Mouse (Mus musculus): ENCODE data around the gene Ppm1n. TPM values are rescaled to one million over a fixed set of nuclear protein-coding genes. Genes with fewer than 3 reads are reported as not detected.

The Ppm1n gene
- polyA plus RNA-seq, 1 experiment from 2014 or later = not detected

DNA sequence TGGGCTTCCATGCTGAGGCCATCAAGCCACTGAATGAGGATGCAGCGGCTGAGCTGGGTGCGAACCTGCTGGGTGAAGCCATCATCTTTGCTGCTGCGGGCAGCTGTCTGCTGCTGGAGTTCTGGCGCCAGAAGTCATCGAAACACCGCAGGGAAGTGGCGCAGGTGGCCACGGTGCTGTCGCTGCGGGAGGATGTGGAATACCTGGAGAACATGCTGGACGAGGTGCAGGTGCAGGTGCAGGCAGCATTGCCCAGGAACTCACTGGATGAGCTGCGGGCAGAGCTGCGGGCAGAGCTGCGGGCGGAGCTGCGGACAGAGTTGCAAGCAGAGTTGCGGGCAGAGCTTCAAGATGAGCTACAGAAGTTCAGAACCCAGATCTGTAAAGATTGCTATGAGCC lies 24.5 kb downstream of the Ppm1n start:
- no peaks in the 10 kb centered on the region for H3K9me3 ChIP-seq (ENCODE audit: control insufficient read depth, low read length)
- no peaks in the 10 kb centered on the region for H3K4me1 ChIP-seq (replicated peaks; ENCODE audit: control insufficient read depth, insufficient read depth, low read length)
- H3K36me3 ChIP-seq (ENCODE audit: control insufficient read depth, insufficient read depth, low read length) = no peaks in the 10 kb centered on the region
- H3K4me2 ChIP-seq (replicated peaks; ENCODE audit: low read depth, low read length) = no peak overlapping the region
- DNase-seq (ENCODE audit: low spot score) (no peak), ATAC-seq (ENCODE audit: low FRiP score) (no peak)
- 86% methylated on average over 17 of the region's 17 CpGs for WGBS
- no peak overlapping the region for H3K27ac ChIP-seq (ENCODE audit: low read depth, low read length)
- no peak overlapping the region for H3K9ac ChIP-seq (ENCODE audit: low read depth, low read length)
- H3K4me3 ChIP-seq (ENCODE audit: low read depth, low read length) = no peak overlapping the region
- no peaks in the 10 kb centered on the region; the same call in 1 of the 2 replicates for H3K27me3 ChIP-seq (ENCODE audit: control insufficient read depth, insufficient read depth, low read length)

- Histone ChIP-seq H3K9me3 (ENCODE audit: control insufficient read depth, low read length) (no peaks in the 10 kb centered on the region), H3K4me3 (ENCODE audit: low read depth, low read length) (no peak overlapping the region), H3K9ac (ENCODE audit: low read depth, low read length) (no peak overlapping the region), H3K4me1 (replicated peaks; ENCODE audit: control insufficient read depth, insufficient read depth, low read length) (no peaks in the 10 kb centered on the region), H3K36me3 (ENCODE audit: control insufficient read depth, insufficient read depth, low read length) (no peaks in the 10 kb centered on the region), H3K4me2 (replicated peaks; ENCODE audit: low read depth, low read length) (no peak overlapping the region), H3K27ac (ENCODE audit: low read depth, low read length) (no peak overlapping the region), H3K27me3 (ENCODE audit: control insufficient read depth, insufficient read depth, low read length) (no peaks in the 10 kb centered on the region; the same call in 1 of the 2 replicates)
- WGBS = 69% methylated on average over 5 of the region's 5 CpGs
- ATAC-seq (ENCODE audit: low FRiP score) = no peak
- DNase-seq (ENCODE audit: low spot score) = no peak
These were observed 26.4 kb downstream of the Ppm1n start for GRCm38 (mm10) chr7:19253437-19253836.

DNA sequence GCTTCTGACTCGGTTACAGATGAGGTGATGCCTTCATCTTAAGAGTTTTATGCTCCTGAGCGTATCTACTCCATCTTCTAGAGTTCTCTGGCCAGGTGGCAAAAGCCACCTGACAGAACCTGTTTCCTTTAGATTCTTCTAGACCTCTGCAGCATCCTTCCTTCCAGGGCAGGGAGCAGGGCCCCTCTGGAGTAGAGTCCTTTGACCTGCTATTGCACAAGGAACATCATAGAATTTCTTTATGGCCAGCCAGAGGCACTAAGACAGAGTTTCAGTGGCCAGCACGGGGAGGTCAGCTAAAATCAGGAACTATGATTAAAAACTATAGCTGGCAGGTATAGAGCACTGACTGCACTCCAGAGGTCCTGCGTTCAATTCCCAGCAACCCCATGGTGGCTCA lies 27.8 kb downstream of the Ppm1n start:
- 81% methylated on average over 4 of the region's 4 CpGs for WGBS
- Histone ChIP-seq H3K4me1 (replicated peaks; ENCODE audit: control insufficient read depth, insufficient read depth, low read length) (no peaks in the 10 kb centered on the region), H3K27ac (ENCODE audit: low read depth, low read length) (no peak overlapping the region), H3K9me3 (ENCODE audit: control insufficient read depth, low read length) (no peaks in the 10 kb centered on the region), H3K36me3 (ENCODE audit: control insufficient read depth, insufficient read depth, low read length) (peaks cover 5% of the 10 kb centered on the region; the same call in 1 of the 2 replicates), H3K4me3 (ENCODE audit: low read depth, low read length) (no peak overlapping the region), H3K9ac (ENCODE audit: low read depth, low read length) (no peak overlapping the region), H3K4me2 (replicated peaks; ENCODE audit: low read depth, low read length) (no peak overlapping the region), H3K27me3 (ENCODE audit: control insufficient read depth, insufficient read depth, low read length) (no peaks in the 10 kb centered on the region; the same call in 1 of the 2 replicates)
- DNase-seq (ENCODE audit: low spot score) = no peak
- ATAC-seq (ENCODE audit: low FRiP score) = no peak

DNA sequence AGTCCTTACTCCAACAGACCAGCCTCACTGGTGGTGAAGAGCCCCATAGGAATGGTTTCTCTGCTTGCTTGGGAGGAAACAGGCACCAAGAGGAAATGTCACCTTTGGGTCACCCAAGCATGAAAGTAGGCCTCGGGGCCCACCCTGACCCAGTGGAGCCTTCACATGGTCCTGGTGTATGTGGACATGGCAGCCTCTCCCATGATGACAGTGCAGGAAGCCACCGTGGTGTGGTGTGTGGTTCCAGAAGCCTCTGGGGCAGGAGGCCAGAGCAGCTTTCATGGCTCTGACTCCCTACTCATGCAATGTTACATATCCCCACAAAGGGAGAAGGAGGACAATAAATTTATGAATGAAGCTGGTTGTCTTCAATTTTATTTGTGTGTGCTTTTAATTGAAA lies 32.4 kb downstream of the Ppm1n start:
- peaks cover 13% of the 10 kb centered on the region for H3K36me3 ChIP-seq (ENCODE audit: control insufficient read depth, insufficient read depth, low read length)
- no peaks in the 10 kb centered on the region for H3K27me3 ChIP-seq (ENCODE audit: control insufficient read depth, insufficient read depth, low read length)
- DNase-seq (ENCODE audit: low spot score) (no peak), ATAC-seq (ENCODE audit: low FRiP score) (no peak)
- H3K4me2 ChIP-seq (replicated peaks; ENCODE audit: low read depth, low read length) = no peak overlapping the region
- no peaks in the 10 kb centered on the region for H3K4me1 ChIP-seq (replicated peaks; ENCODE audit: control insufficient read depth, insufficient read depth, low read length)
- 100% methylated on average over 2 of the region's 2 CpGs for WGBS
- H3K4me3 ChIP-seq (ENCODE audit: low read depth, low read length) = no peak overlapping the region
- no peak overlapping the region for H3K9ac ChIP-seq (ENCODE audit: low read depth, low read length)
- no peaks in the 10 kb centered on the region for H3K9me3 ChIP-seq (ENCODE audit: control insufficient read depth, low read length)
- H3K27ac ChIP-seq (ENCODE audit: low read depth, low read length) = no peak overlapping the region

- Histone ChIP-seq H3K4me2 (replicated peaks; ENCODE audit: low read depth, low read length) (no peak overlapping the region), H3K4me3 (ENCODE audit: low read depth, low read length) (no peak overlapping the region), H3K4me1 (replicated peaks; ENCODE audit: control insufficient read depth, insufficient read depth, low read length) (no peaks in the 10 kb centered on the region), H3K9me3 (ENCODE audit: control insufficient read depth, low read length) (no peaks in the 10 kb centered on the region), H3K27ac (ENCODE audit: low read depth, low read length) (no peak overlapping the region), H3K9ac (ENCODE audit: low read depth, low read length) (no peak overlapping the region), H3K27me3 (ENCODE audit: control insufficient read depth, insufficient read depth, low read length) (no peaks in the 10 kb centered on the region), H3K36me3 (ENCODE audit: control insufficient read depth, insufficient read depth, low read length) (peaks cover 13% of the 10 kb centered on the region)
- ATAC-seq (ENCODE audit: low FRiP score) = no peak
- 97% methylated on average over 1 of the region's 1 CpGs for WGBS
- DNase-seq (ENCODE audit: low spot score) = no peak
These were observed 33.0 kb downstream of the Ppm1n start for GRCm38 (mm10) chr7:19246855-19247254.

- 95% methylated on average over 3 of the region's 3 CpGs for WGBS
- H3K9me3 ChIP-seq (ENCODE audit: control insufficient read depth, low read length) = no peaks in the 10 kb centered on the region
- no peaks in the 10 kb centered on the region for H3K4me1 ChIP-seq (replicated peaks; ENCODE audit: control insufficient read depth, insufficient read depth, low read length)
- peaks cover 13% of the 10 kb centered on the region for H3K36me3 ChIP-seq (ENCODE audit: control insufficient read depth, insufficient read depth, low read length)
- no peak overlapping the region for H3K9ac ChIP-seq (ENCODE audit: low read depth, low read length)
- no peak for ATAC-seq (ENCODE audit: low FRiP score)
- no peak overlapping the region for H3K27ac ChIP-seq (ENCODE audit: low read depth, low read length)
- DNase-seq (ENCODE audit: low spot score) = no peak
- no peak overlapping the region for H3K4me2 ChIP-seq (replicated peaks; ENCODE audit: low read depth, low read length)
- H3K27me3 ChIP-seq (ENCODE audit: control insufficient read depth, insufficient read depth, low read length) = no peaks in the 10 kb centered on the region
- H3K4me3 ChIP-seq (ENCODE audit: low read depth, low read length) = no peak overlapping the region
These were observed 34.8 kb downstream of the Ppm1n start for GRCm38 (mm10) chr7:19245083-19245482.

GRCm38 (mm10) chr7:19243858-19244257 lies 36.0 kb downstream of the Ppm1n start:
- no peak for DNase-seq (ENCODE audit: low spot score)
- no peak for ATAC-seq (ENCODE audit: low FRiP score)
- WGBS = 91% methylated on average over 5 of the region's 5 CpGs
- Histone ChIP-seq H3K9ac (ENCODE audit: low read depth, low read length) (no peak overlapping the region), H3K4me2 (replicated peaks; ENCODE audit: low read depth, low read length) (no peak overlapping the region), H3K27ac (ENCODE audit: low read depth, low read length) (no peak overlapping the region), H3K36me3 (ENCODE audit: control insufficient read depth, insufficient read depth, low read length) (peaks cover 13% of the 10 kb centered on the region), H3K27me3 (ENCODE audit: control insufficient read depth, insufficient read depth, low read length) (no peaks in the 10 kb centered on the region), H3K4me1 (replicated peaks; ENCODE audit: control insufficient read depth, insufficient read depth, low read length) (no peaks in the 10 kb centered on the region), H3K4me3 (ENCODE audit: low read depth, low read length) (no peak overlapping the region), H3K9me3 (ENCODE audit: control insufficient read depth, low read length) (no peaks in the 10 kb centered on the region)

- Histone ChIP-seq H3K9ac (ENCODE audit: low read depth, low read length) (no peak overlapping the region), H3K27me3 (ENCODE audit: control insufficient read depth, insufficient read depth, low read length) (no peaks in the 10 kb centered on the region), H3K4me2 (replicated peaks; ENCODE audit: low read depth, low read length) (no peak overlapping the region), H3K4me3 (ENCODE audit: low read depth, low read length) (no peak overlapping the region), H3K36me3 (ENCODE audit: control insufficient read depth, insufficient read depth, low read length) (peaks cover 8% of the 10 kb centered on the region), H3K4me1 (replicated peaks; ENCODE audit: control insufficient read depth, insufficient read depth, low read length) (no peaks in the 10 kb centered on the region), H3K9me3 (ENCODE audit: control insufficient read depth, low read length) (no peaks in the 10 kb centered on the region), H3K27ac (ENCODE audit: low read depth, low read length) (no peak overlapping the region)
- ATAC-seq (ENCODE audit: low FRiP score) (no peak), DNase-seq (ENCODE audit: low spot score) (no peak)
- WGBS = 100% methylated on average over 1 of the region's 1 CpGs
These were observed 37.9 kb downstream of the Ppm1n start for GRCm38 (mm10) chr7:19242005-19242404.

DNA sequence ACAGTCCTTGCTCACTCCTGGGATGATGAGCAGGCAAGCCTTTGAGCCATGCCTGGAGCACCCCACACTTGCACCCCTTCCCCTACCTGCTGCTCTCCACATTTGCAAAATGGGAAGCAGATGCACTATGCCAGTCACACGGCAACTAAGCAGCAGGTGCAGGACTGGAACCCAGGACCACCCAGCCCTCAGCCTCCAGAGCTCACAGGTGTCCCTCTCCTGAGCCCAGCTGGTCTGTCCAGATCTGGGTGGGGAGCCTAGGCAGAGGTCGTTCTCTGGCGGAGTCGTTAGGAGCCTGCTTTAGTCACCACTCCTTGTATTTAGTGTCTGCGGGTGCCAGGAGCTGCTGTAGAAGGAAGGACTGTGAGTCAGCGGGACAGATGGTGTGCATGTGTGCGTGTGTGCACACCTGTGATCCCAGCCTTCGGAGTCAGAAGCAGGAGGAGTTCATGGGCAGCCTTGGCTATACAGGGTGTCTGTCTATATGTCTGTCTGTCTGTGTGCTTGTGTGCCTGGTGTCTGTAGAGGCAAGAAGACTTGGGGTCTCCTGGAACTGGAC lies 38.9 kb downstream of the Ppm1n start:
- Histone ChIP-seq H3K9ac (ENCODE audit: low read depth, low read length) (no peak overlapping the region), H3K9me3 (ENCODE audit: control insufficient read depth, low read length) (no peaks in the 10 kb centered on the region), H3K4me1 (replicated peaks; ENCODE audit: control insufficient read depth, insufficient read depth, low read length) (no peaks in the 10 kb centered on the region), H3K36me3 (ENCODE audit: control insufficient read depth, insufficient read depth, low read length) (peaks cover 5% of the 10 kb centered on the region; the same call in 1 of the 2 replicates), H3K27ac (ENCODE audit: low read depth, low read length) (no peak overlapping the region), H3K4me2 (replicated peaks; ENCODE audit: low read depth, low read length) (no peak overlapping the region), H3K27me3 (ENCODE audit: control insufficient read depth, insufficient read depth, low read length) (no peaks in the 10 kb centered on the region), H3K4me3 (ENCODE audit: low read depth, low read length) (no peak overlapping the region)
- WGBS = 92% methylated on average over 8 of the region's 8 CpGs
- no peak for ATAC-seq (ENCODE audit: low FRiP score)
- no peak for DNase-seq (ENCODE audit: low spot score)
